Mouse (Mus musculus) liver, postnatal 0 days (tissue): ENCODE measurements around the gene Slc39a5. TPM values are rescaled to one million over a fixed set of nuclear protein-coding genes. Genes with fewer than 3 reads are reported as not detected.

ENCODE experiments used
- ATAC-seq: fragments of 200-750 bp; cut with Nextera tagmentation; 2 replicates; pipeline ENCODE4 v1.8.0; 2017; ENCODE audit warnings: mild to moderate bottlenecking, moderate library complexity
- DNase-seq: peaks from one replicate; pipeline ENCODE4 v3.0.0-alpha.2; 2016
- H3K27ac ChIP-seq: fragments of 300-500 bp; sonication (generic); 2 replicates; pipeline ENCODE4 v1.5.1; 2014; ENCODE audit warnings: antibody characterized with exemption, moderate library complexity, mild to moderate bottlenecking, low read depth
- H3K27me3 ChIP-seq: fragments of 300-500 bp; sonication (generic); 2 replicates; pipeline ENCODE4 v1.6.1; 2014; ENCODE audit warnings: low read length, control low read depth, mixed read lengths; ENCODE audit not compliant: insufficient read depth
- H3K36me3 ChIP-seq: fragments of 300-500 bp; sonication (generic); replicated peaks from 2 replicates; pipeline ENCODE4 v1.6.1; 2014; ENCODE audit warnings: mild to moderate bottlenecking, control low read depth, low read length, moderate library complexity, mixed read lengths; ENCODE audit not compliant: insufficient read depth
- H3K4me1 ChIP-seq: fragments of 300-500 bp; sonication (generic); 2 replicates; pipeline ENCODE4 v1.6.1; 2014; ENCODE audit warnings: antibody characterized with exemption, mild to moderate bottlenecking, control low read depth; ENCODE audit not compliant: insufficient read depth
- H3K4me2 ChIP-seq: fragments of 300-500 bp; sonication (generic); 2 replicates; pipeline ENCODE4 v1.6.1; 2014; ENCODE audit warnings: low read depth, mild to moderate bottlenecking, low read length, moderate library complexity, mixed read lengths
- H3K4me3 ChIP-seq: fragments of 300-500 bp; sonication (generic); 2 replicates; pipeline ENCODE4 v1.5.1; 2014; ENCODE audit warnings: low read depth, low read length
- H3K9ac ChIP-seq: fragments of 300-500 bp; sonication (generic); replicated peaks from 2 replicates; pipeline ENCODE4 v1.6.1; 2014; ENCODE audit warnings: mild to moderate bottlenecking, moderate library complexity
- H3K9me3 ChIP-seq: fragments of 300-500 bp; sonication (generic); 2 replicates; pipeline ENCODE4 v1.6.1; 2016; ENCODE audit warnings: mild to moderate bottlenecking, control low read depth, low read length, mixed read lengths
- CTCF ChIP-seq: sonication (generic); IDR thresholded peaks from 2 replicates; pipeline ENCODE4 v1.5.1; 2016; ENCODE audit warnings: antibody characterized with exemption, low read depth
- EP300 ChIP-seq: IDR thresholded peaks from 2 replicates; pipeline ENCODE4 v1.6.1; 2016; ENCODE audit warnings: antibody characterized with exemption, low read depth, mild to moderate bottlenecking
- WGBS: fragments of 180-500 bp; shearing (Covaris S2); extraction: QIAGEN DNeasy Blood & Tissue Kit; methylation state at CpG from one replicate; pipeline ENCODE4 v1.1.7; 2014; ENCODE audit not compliant: insufficient replicate concordance; 5-methylcytosine and 5-hydroxymethylcytosine counted together
- polyA plus RNA-seq: library from polyadenylated mRNA; unstranded; fragments of >200 nt; fragmentation: Nextera tagmentation; extraction: Ambion mirVana; gene quantifications from 2 replicates; pipeline ENCODE4 v1.2.1, GENCODE M21; 2015

The Slc39a5 gene
- polyA plus RNA-seq, 1 experiment from 2014 or later = 64.1 TPM

DNA sequence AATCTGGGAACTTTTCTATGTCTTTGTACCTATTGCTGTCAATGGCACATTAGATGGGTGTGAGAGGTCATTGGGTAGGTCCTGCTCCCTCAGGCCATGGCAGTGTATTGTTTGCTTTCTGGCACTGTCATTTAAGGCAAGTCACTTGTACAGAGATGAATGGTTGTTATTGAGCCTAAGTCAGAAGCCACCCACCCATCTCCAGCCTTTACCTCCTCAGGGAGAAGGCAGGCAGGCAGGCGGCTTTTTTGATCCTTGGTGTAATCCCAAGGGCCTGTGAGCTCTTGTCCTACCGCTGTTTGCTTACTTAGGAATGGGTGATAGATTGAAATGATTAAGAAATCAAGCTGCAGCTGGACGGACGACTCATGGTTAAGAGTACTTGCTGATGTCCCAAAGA is 28.4 kb upstream of the Slc39a5 start:
- no peak overlapping the region for H3K27ac ChIP-seq
- H3K9ac ChIP-seq = no peak overlapping the region
- H3K27me3 ChIP-seq = no peaks in the 10 kb centered on the region
- no peak overlapping the region for H3K4me2 ChIP-seq
- no peaks in the 10 kb centered on the region for H3K9me3 ChIP-seq
- WGBS = 87% methylated on average over 4 of the region's 4 CpGs
- TF ChIP-seq CTCF = no peak
- H3K4me3 ChIP-seq = no peak overlapping the region
- DNase-seq (no peak), ATAC-seq (no peak)
- peaks cover 11% of the 10 kb centered on the region for H3K36me3 ChIP-seq
- no peaks in the 10 kb centered on the region for H3K4me1 ChIP-seq

DNA sequence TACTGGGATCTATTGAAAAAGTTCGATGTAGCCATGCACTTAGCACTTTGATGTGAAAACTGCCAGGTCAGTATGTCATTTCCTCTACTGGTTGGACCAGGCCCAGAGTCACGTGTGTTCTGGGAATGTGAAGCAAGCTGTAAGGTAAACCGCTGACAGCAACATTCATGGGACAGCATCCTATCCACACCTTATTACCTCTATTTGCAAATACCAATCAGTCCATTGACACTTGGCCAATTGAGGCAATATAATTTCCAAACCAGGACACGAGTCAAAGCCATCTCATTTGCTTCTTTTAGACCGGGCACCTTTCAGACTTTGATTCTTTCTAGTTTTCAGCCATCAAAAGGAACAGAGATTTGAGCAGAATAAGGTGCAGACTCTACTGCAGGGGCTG is 28.0 kb upstream of the Slc39a5 start:
- TF ChIP-seq CTCF (no peak), EP300 (no peak)
- H3K27me3 ChIP-seq = no peaks in the 10 kb centered on the region
- H3K9ac ChIP-seq = no peak overlapping the region
- H3K27ac ChIP-seq = no peak overlapping the region
- 85% methylated on average over 5 of the region's 5 CpGs for WGBS
- DNase-seq (no peak), ATAC-seq (no peak)
- peaks cover 11% of the 10 kb centered on the region for H3K36me3 ChIP-seq
- no peaks in the 10 kb centered on the region for H3K4me1 ChIP-seq
- no peak overlapping the region for H3K4me3 ChIP-seq
- H3K4me2 ChIP-seq = no peak overlapping the region
- no peaks in the 10 kb centered on the region for H3K9me3 ChIP-seq

GRCm38 (mm10) chr10:128425260-128425659 is 24.2 kb upstream of the Slc39a5 start:
- H3K4me1 ChIP-seq = no peaks in the 10 kb centered on the region
- H3K9me3 ChIP-seq = no peaks in the 10 kb centered on the region
- ATAC-seq (no peak), DNase-seq (no peak)
- H3K4me2 ChIP-seq = no peak overlapping the region
- H3K27me3 ChIP-seq = no peaks in the 10 kb centered on the region
- H3K4me3 ChIP-seq = no peak overlapping the region
- H3K36me3 ChIP-seq = peaks cover 15% of the 10 kb centered on the region
- TF ChIP-seq EP300 = no peak
- no peak for TF ChIP-seq CTCF
- peak overlapping the region; percentile 49; the same call in 1 of the 2 replicates for H3K27ac ChIP-seq
- H3K9ac ChIP-seq = no peak overlapping the region
- 73% methylated on average over 3 of the region's 3 CpGs for WGBS

DNA sequence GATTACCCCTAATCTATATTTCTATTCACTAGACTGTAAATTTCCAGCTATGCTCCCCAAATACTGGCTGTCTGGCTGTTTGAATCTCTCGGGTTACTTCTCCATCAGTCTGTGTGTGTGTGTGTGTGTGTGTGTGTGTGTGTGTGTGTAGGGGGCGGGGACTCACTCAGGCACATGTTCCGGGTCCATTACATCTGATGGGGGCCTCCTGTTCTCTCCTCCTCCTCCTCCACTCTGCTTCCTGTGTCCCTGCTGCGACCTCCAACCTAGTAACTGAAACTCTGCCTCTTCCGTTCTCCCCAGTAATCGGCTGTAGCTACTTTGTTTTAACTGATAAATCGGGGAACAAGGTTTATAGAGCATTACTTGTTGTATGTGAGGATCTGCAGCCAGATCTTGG is 23.6 kb upstream of the Slc39a5 start:
- peaks cover 14% of the 10 kb centered on the region for H3K36me3 ChIP-seq
- ATAC-seq (peak; percentile 38; the same call in 1 of the 2 replicates), DNase-seq (no peak)
- no peaks in the 10 kb centered on the region for H3K4me1 ChIP-seq
- H3K27ac ChIP-seq = peak overlapping the region; percentile 49
- TF ChIP-seq EP300 = no peak
- no peak for TF ChIP-seq CTCF
- no peak overlapping the region for H3K9ac ChIP-seq
- no peak overlapping the region for H3K4me3 ChIP-seq
- no peaks in the 10 kb centered on the region for H3K27me3 ChIP-seq
- H3K9me3 ChIP-seq = no peaks in the 10 kb centered on the region
- no peak overlapping the region for H3K4me2 ChIP-seq
- 13% methylated on average over 7 of the region's 7 CpGs for WGBS

GRCm38 (mm10) chr10:128422426-128422825 is 21.4 kb upstream of the Slc39a5 start:
- Histone ChIP-seq H3K4me1 (no peaks in the 10 kb centered on the region), H3K27me3 (no peaks in the 10 kb centered on the region), H3K4me3 (no peak overlapping the region), H3K9ac (no peak overlapping the region), H3K36me3 (peaks cover 13% of the 10 kb centered on the region), H3K27ac (no peak overlapping the region), H3K4me2 (no peak overlapping the region), H3K9me3 (no peaks in the 10 kb centered on the region)
- 67% methylated on average over 5 of the region's 5 CpGs for WGBS
- no peak for DNase-seq
- no peak for ATAC-seq
- TF ChIP-seq EP300 = no peak
- TF ChIP-seq CTCF = no peak

GRCm38 (mm10) chr10:128414848-128415247 is 13.8 kb upstream of the Slc39a5 start:
- H3K4me1 ChIP-seq = peaks cover 27% of the 10 kb centered on the region

DNA sequence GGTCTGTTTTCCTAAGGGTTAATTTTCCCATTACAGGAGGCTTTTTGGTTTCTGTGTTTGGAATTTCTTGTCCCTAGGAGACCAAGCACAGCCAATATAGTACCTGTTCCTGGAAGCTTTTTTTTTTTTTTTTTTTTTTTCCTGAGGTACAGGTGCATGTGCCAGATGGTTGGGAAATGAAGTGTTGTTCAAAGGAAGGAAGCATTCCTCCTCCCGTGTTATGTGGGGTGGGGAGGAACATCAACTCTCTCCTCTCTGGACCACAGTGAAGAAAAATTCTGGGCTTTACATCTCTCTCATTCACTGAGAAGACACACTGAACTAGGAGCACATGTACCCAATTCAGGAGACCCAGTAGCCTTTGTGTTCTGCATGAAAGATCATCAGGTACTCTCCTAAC is 12.0 kb upstream of the Slc39a5 start:
- H3K4me1 ChIP-seq = peaks cover 30% of the 10 kb centered on the region

More at GRCm38 (mm10) chr10:128414848-128415247, 13.8 kb upstream of the Slc39a5 start:
- Histone ChIP-seq H3K9me3 (no peaks in the 10 kb centered on the region), H3K36me3 (peaks cover 22% of the 10 kb centered on the region), H3K4me3 (no peak overlapping the region), H3K4me2 (no peak overlapping the region), H3K27ac (no peak overlapping the region), H3K27me3 (no peaks in the 10 kb centered on the region), H3K9ac (no peak overlapping the region)
- WGBS = 84% methylated on average over 5 of the region's 5 CpGs
- TF ChIP-seq CTCF = no peak
- TF ChIP-seq EP300 = no peak
- DNase-seq = no peak
- no peak for ATAC-seq

More for the DNA sequence above, 12.0 kb upstream of the Slc39a5 start:
- Histone ChIP-seq H3K4me2 (peak overlapping the region; percentile 94), H3K27ac (no peak overlapping the region), H3K4me3 (no peak overlapping the region), H3K9ac (no peak overlapping the region), H3K27me3 (no peaks in the 10 kb centered on the region), H3K36me3 (peaks cover 18% of the 10 kb centered on the region), H3K9me3 (no peaks in the 10 kb centered on the region)
- WGBS = 55% methylated on average over 1 of the region's 1 CpGs
- no peak for ATAC-seq
- DNase-seq = no peak
- no peak for TF ChIP-seq EP300
- TF ChIP-seq CTCF = no peak
